Mouse (Mus musculus) erythroblast, embryonic 14.5 days (primary cell): ENCODE data around the gene Sobp. TPM values are rescaled to one million over a fixed set of nuclear protein-coding genes. Genes with fewer than 3 reads are reported as not detected.

Experiments used
- H3K27me3 ChIP-seq: 2 replicates; pipeline ENCODE4 v1.6.1; 2012; ENCODE audit warnings: inconsistent platforms; ENCODE audit not compliant: control insufficient read depth
- H3K36me3 ChIP-seq: 2 replicates; pipeline ENCODE4 v1.6.1; 2012; ENCODE audit warnings: mild to moderate bottlenecking, inconsistent platforms; ENCODE audit not compliant: control insufficient read depth
- H3K4me1 ChIP-seq: 2 replicates; pipeline ENCODE4 v1.6.1; 2012; ENCODE audit warnings: inconsistent platforms; ENCODE audit not compliant: control insufficient read depth
- H3K4me3 ChIP-seq: replicated peaks from 2 replicates; pipeline ENCODE3; 2012; ENCODE audit warnings: moderate library complexity, mild to moderate bottlenecking, inconsistent platforms
- H3K9me3 ChIP-seq: 2 replicates; pipeline ENCODE4 v1.6.1; 2012; ENCODE audit warnings: low read length, inconsistent platforms, mixed read lengths; ENCODE audit not compliant: control insufficient read depth
- GATA1 ChIP-seq: IDR thresholded peaks from 2 replicates; pipeline ENCODE4 v1.6.1; 2012; ENCODE audit warnings: low read length, inconsistent platforms, mixed read lengths
- TAL1 ChIP-seq: IDR thresholded peaks from 3 replicates; pipeline ENCODE4 v1.6.1; 2012; ENCODE audit warnings: low read length, inconsistent platforms, mixed read lengths
- polyA plus RNA-seq: library from polyadenylated mRNA; stranded (reverse); fragments of >175 nt; gene quantifications from 2 replicates; pipeline ENCODE4 v1.2.3, GENCODE M21; 2012

Gene Sobp
- polyA plus RNA-seq, 1 experiment = not detected

- TF ChIP-seq GATA1 (no peak), TAL1 (no peak)
- Histone ChIP-seq H3K4me1 (no peaks in the 10 kb centered on the region), H3K9me3 (peaks cover 6% of the 10 kb centered on the region; the same call in 1 of the 2 replicates), H3K36me3 (no peaks in the 10 kb centered on the region), H3K4me3 (no peak overlapping the region), H3K27me3 (peaks cover 21% of the 10 kb centered on the region)
These were observed 8.2 kb downstream of the Sobp start for GRCm38 (mm10) chr10:43166146-43166545.

DNA sequence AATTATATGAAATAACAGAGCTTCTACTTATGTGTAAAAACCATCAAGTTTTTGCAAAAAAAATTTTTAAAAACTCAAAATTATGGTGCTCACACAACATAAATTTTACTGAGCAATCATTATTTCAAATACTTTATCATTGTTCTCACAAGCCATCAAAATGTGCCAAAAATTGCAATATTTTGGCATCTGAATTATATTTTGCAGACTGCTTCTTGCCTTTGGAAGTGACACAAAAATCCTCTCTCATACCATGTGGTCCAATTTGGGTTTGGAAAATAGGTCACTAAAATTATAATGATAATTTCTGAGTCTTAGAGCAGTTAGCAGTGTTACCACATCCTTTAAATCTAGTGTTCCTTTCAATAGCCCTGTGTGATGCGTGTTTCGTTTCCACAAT, 9.9 kb downstream of the Sobp start:
- H3K9me3 ChIP-seq = peaks cover 6% of the 10 kb centered on the region; the same call in 1 of the 2 replicates
- no peak overlapping the region for H3K4me3 ChIP-seq
- H3K4me1 ChIP-seq = no peaks in the 10 kb centered on the region
- TF ChIP-seq GATA1 = no peak
- no peak for TF ChIP-seq TAL1
- peaks cover 7% of the 10 kb centered on the region for H3K27me3 ChIP-seq
- H3K36me3 ChIP-seq = no peaks in the 10 kb centered on the region

DNA sequence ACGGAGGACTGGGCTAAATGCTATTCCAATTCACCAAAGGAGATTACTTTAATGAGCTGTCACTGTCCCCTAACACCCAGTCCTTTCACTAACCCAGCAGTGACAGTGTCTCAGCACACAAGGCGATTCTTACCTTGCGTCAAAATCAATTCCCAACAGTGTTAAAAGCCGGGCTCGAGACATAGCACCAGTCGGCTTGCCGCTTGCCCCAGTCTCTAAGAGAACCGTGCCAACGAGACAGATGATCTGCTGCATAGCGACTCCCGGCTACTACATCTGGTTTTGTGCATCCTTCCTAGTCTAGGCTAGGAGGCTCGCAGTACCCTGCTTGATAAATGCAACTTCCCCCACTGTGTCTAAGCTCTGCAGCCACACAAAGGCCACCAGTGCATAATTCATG, 12.0 kb downstream of the Sobp start:
- no peaks in the 10 kb centered on the region for H3K36me3 ChIP-seq
- TF ChIP-seq GATA1 (no peak), TAL1 (no peak)
- H3K4me1 ChIP-seq = no peaks in the 10 kb centered on the region

DNA sequence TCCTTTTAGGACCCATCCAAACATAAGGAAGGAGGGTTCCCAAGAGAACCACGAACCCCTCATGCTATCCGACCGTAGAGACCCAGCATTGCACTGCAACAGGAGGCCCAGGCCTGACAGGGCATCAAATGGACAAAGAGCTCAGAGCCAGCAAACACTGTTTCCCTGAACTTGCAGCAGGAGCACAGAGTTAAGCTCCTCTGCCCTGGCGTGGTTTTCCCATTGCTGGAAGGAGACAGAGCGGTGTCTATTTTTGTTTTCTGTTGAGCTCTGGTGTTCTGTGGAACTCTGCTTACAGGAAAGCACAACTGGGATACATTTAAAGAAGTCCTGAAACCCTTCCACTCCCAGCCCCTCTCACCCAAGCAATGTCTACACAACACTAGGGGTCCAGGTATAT, 15.0 kb downstream of the Sobp start:
- H3K36me3 ChIP-seq = no peaks in the 10 kb centered on the region
- H3K27me3 ChIP-seq = no peaks in the 10 kb centered on the region
- no peak for TF ChIP-seq GATA1
- no peak for TF ChIP-seq TAL1
- H3K4me3 ChIP-seq = no peak overlapping the region
- H3K9me3 ChIP-seq = peaks cover 6% of the 10 kb centered on the region; the same call in 1 of the 2 replicates
- no peaks in the 10 kb centered on the region for H3K4me1 ChIP-seq

More for the DNA sequence above, 12.0 kb downstream of the Sobp start:
- H3K27me3 ChIP-seq = no peaks in the 10 kb centered on the region
- no peak overlapping the region for H3K4me3 ChIP-seq
- H3K9me3 ChIP-seq = peaks cover 6% of the 10 kb centered on the region; the same call in 1 of the 2 replicates

- no peaks in the 10 kb centered on the region for H3K27me3 ChIP-seq
- H3K36me3 ChIP-seq = no peaks in the 10 kb centered on the region
- no peak overlapping the region for H3K4me3 ChIP-seq
- H3K9me3 ChIP-seq = peaks cover 6% of the 10 kb centered on the region; the same call in 1 of the 2 replicates
- no peaks in the 10 kb centered on the region for H3K4me1 ChIP-seq
- TF ChIP-seq GATA1 (no peak), TAL1 (no peak)
These were observed 15.4 kb downstream of the Sobp start for GRCm38 (mm10) chr10:43158917-43159316.

DNA sequence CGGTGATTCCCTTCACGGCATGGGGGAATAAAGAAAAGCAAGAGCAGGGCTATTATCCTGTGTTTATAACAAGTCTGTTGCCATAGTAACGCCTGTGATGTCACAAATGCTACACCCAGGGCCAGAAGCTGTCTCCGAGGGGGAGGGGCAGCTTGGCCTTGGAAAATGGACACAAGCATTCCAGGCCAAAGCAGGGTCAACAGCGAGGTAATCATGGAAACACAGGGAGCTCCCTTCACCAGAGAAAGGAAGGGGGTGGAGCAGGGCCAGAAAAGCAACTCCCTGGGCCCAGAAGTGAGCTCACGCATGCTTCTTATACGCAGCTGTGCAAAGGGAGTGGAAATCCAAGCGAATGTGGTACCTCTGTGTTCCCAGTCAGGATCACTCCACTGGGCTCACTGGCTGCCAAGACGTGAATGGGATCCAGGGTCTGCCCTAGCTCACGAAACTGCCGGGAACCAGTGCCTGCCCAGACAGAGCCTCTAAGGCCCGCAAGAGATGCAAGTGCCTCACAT, 19.2 kb downstream of the Sobp start:
- Histone ChIP-seq H3K36me3 (no peaks in the 10 kb centered on the region), H3K9me3 (no peaks in the 10 kb centered on the region), H3K27me3 (no peaks in the 10 kb centered on the region), H3K4me3 (no peak overlapping the region), H3K4me1 (no peaks in the 10 kb centered on the region)
- TF ChIP-seq GATA1 (no peak), TAL1 (no peak)

DNA sequence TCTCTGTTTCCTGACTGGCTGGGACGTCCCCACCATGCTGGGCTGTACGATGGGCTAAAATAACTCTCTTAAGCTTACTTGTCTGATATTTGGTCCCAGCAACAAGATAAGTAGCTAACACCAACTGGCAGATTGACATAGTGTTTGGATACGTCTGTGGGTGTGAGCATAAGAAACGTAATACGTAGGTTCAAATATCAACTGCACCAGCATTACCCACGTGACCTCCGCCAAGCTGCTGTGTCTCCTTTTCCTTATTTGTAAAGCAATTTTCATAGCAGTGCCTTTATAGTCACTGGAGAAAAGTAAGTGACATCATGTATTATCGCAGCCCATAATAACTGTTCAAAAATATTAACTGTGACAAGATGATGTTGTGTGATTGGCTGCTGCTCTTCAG, 21.7 kb downstream of the Sobp start:
- H3K36me3 ChIP-seq = no peaks in the 10 kb centered on the region
- H3K27me3 ChIP-seq = no peaks in the 10 kb centered on the region
- H3K4me1 ChIP-seq = no peaks in the 10 kb centered on the region
- no peaks in the 10 kb centered on the region for H3K9me3 ChIP-seq
- H3K4me3 ChIP-seq = no peak overlapping the region
- TF ChIP-seq GATA1 (no peak), TAL1 (no peak)

GRCm38 (mm10) chr10:43148456-43148855, 25.9 kb downstream of the Sobp start:
- H3K4me1 ChIP-seq = no peaks in the 10 kb centered on the region
- H3K36me3 ChIP-seq = no peaks in the 10 kb centered on the region
- H3K27me3 ChIP-seq = no peaks in the 10 kb centered on the region
- no peak overlapping the region for H3K4me3 ChIP-seq
- H3K9me3 ChIP-seq = no peaks in the 10 kb centered on the region
- TF ChIP-seq GATA1 = no peak
- TF ChIP-seq TAL1 = no peak

- Histone ChIP-seq H3K27me3 (no peaks in the 10 kb centered on the region), H3K4me3 (no peak overlapping the region), H3K36me3 (no peaks in the 10 kb centered on the region), H3K4me1 (no peaks in the 10 kb centered on the region), H3K9me3 (no peaks in the 10 kb centered on the region)
- TF ChIP-seq TAL1 (no peak), GATA1 (no peak)
These were observed 31.2 kb downstream of the Sobp start for GRCm38 (mm10) chr10:43143173-43143572.

DNA sequence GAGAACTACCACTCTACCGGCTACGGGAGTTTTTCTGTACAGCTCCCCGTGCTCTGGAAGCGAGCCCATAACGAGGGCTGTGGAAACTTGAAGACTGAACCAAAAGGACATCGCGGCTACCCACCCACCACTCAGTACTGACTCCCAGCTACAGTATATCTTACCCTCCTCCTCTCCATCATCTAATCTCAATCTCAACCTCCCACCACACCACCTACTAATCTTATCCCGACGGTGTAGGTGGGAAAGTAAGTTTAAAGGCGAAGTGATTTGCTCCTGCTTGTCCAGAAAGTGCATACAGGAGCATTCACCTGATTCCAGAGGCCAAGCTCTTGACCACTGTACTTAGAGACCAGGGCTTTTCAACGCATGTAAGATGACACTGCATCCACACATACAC, 40.3 kb downstream of the Sobp start:
- TF ChIP-seq GATA1 = no peak
- TF ChIP-seq TAL1 = no peak
- no peaks in the 10 kb centered on the region for H3K36me3 ChIP-seq
- no peak overlapping the region for H3K4me3 ChIP-seq
- H3K27me3 ChIP-seq = no peaks in the 10 kb centered on the region
- H3K4me1 ChIP-seq = no peaks in the 10 kb centered on the region
- H3K9me3 ChIP-seq = peaks cover 6% of the 10 kb centered on the region; the same call in 1 of the 2 replicates
